Mouse (Mus musculus): ENCODE data around the gene Gpr176. TPM values are rescaled to one million over a fixed set of nuclear protein-coding genes. Genes with fewer than 3 reads are reported as not detected.
A peak's percentile ranks its signal among the peaks of the same experiment; 100 is the strongest.

Gpr176 gene
- polyA plus RNA-seq, 1 experiment = 5.6 TPM

- WGBS = 58% methylated on average over 4 of the region's 5 CpGs
- no peak overlapping the region for H3K4me3 ChIP-seq (replicated peaks; ENCODE audit: insufficient read depth, low read depth, low read length)
- no peak for DNase-seq
- TF ChIP-seq CTCF (IDR thresholded peaks at IDR 0.05; ENCODE audit: borderline replicate concordance, insufficient read depth, low read depth, low read length) (no peak), POLR2A (IDR thresholded peaks at IDR 0.05; ENCODE audit: borderline replicate concordance, insufficient read depth, low read length) (no peak)
- no peak overlapping the region for H3K27ac ChIP-seq (ENCODE audit: insufficient read depth, low read length)
- no peaks in the 10 kb centered on the region for H3K4me1 ChIP-seq (ENCODE audit: control insufficient read depth, insufficient read depth, low read length)
- H3K27me3 ChIP-seq (ENCODE audit: control insufficient read depth, insufficient read depth, low read length) = no peaks in the 10 kb centered on the region
Observed at GRCm38 (mm10) chr2:118322663-118323062, 50.6 kb downstream of the Gpr176 start.

GRCm38 (mm10) chr2:118321804-118322203 lies 51.4 kb downstream of the Gpr176 start:
- DNase-seq = no peak
- Histone ChIP-seq H3K27me3 (ENCODE audit: control insufficient read depth, insufficient read depth, low read length) (no peaks in the 10 kb centered on the region), H3K4me1 (ENCODE audit: control insufficient read depth, insufficient read depth, low read length) (0 out of 2 replicates have a peak, but pooled peaks cover 2% of the 10 kb centered on the region), H3K27ac (ENCODE audit: insufficient read depth, low read length) (no peak overlapping the region), H3K4me3 (replicated peaks; ENCODE audit: insufficient read depth, low read depth, low read length) (no peak overlapping the region)
- TF ChIP-seq POLR2A (IDR thresholded peaks at IDR 0.05; ENCODE audit: borderline replicate concordance, insufficient read depth, low read length) (no peak), CTCF (IDR thresholded peaks at IDR 0.05; ENCODE audit: borderline replicate concordance, insufficient read depth, low read depth, low read length) (no peak)
- WGBS = 84% methylated on average over 4 of the region's 4 CpGs

GRCm38 (mm10) chr2:118321094-118321493 lies 52.1 kb downstream of the Gpr176 start:
- no peak overlapping the region for H3K4me3 ChIP-seq (replicated peaks; ENCODE audit: insufficient read depth, low read depth, low read length)
- WGBS = 94% methylated on average over 4 of the region's 4 CpGs
- 0 out of 2 replicates have a peak, but pooled peaks cover 2% of the 10 kb centered on the region for H3K4me1 ChIP-seq (ENCODE audit: control insufficient read depth, insufficient read depth, low read length)
- no peak overlapping the region for H3K27ac ChIP-seq (ENCODE audit: insufficient read depth, low read length)
- H3K27me3 ChIP-seq (ENCODE audit: control insufficient read depth, insufficient read depth, low read length) = no peaks in the 10 kb centered on the region
- TF ChIP-seq CTCF (IDR thresholded peaks at IDR 0.05; ENCODE audit: borderline replicate concordance, insufficient read depth, low read depth, low read length) (no peak), POLR2A (IDR thresholded peaks at IDR 0.05; ENCODE audit: borderline replicate concordance, insufficient read depth, low read length) (no peak)
- DNase-seq = no peak

GRCm38 (mm10) chr2:118320519-118320918 lies 52.7 kb downstream of the Gpr176 start:
- no peak overlapping the region for H3K27ac ChIP-seq (ENCODE audit: insufficient read depth, low read length)
- WGBS = 57% methylated on average over 4 of the region's 4 CpGs
- no peak for DNase-seq

GRCm38 (mm10) chr2:118319176-118319575 lies 54.0 kb downstream of the Gpr176 start:
- Histone ChIP-seq H3K27me3 (ENCODE audit: control insufficient read depth, insufficient read depth, low read length) (no peaks in the 10 kb centered on the region), H3K27ac (ENCODE audit: insufficient read depth, low read length) (no peak overlapping the region), H3K4me1 (ENCODE audit: control insufficient read depth, insufficient read depth, low read length) (0 out of 2 replicates have a peak, but pooled peaks cover 2% of the 10 kb centered on the region), H3K4me3 (replicated peaks; ENCODE audit: insufficient read depth, low read depth, low read length) (no peak overlapping the region)
- 54% methylated on average over 5 of the region's 5 CpGs for WGBS
- no peak for DNase-seq
- TF ChIP-seq POLR2A (IDR thresholded peaks at IDR 0.05; ENCODE audit: borderline replicate concordance, insufficient read depth, low read length) = no peak
- TF ChIP-seq CTCF (IDR thresholded peaks at IDR 0.05; ENCODE audit: borderline replicate concordance, insufficient read depth, low read depth, low read length) = no peak

More at GRCm38 (mm10) chr2:118320519-118320918, 52.7 kb downstream of the Gpr176 start:
- H3K4me3 ChIP-seq (replicated peaks; ENCODE audit: insufficient read depth, low read depth, low read length) = no peak overlapping the region
- no peaks in the 10 kb centered on the region for H3K27me3 ChIP-seq (ENCODE audit: control insufficient read depth, insufficient read depth, low read length)
- TF ChIP-seq POLR2A (IDR thresholded peaks at IDR 0.05; ENCODE audit: borderline replicate concordance, insufficient read depth, low read length) (no peak), CTCF (IDR thresholded peaks at IDR 0.05; ENCODE audit: borderline replicate concordance, insufficient read depth, low read depth, low read length) (no peak)
- H3K4me1 ChIP-seq (ENCODE audit: control insufficient read depth, insufficient read depth, low read length) = 0 out of 2 replicates have a peak, but pooled peaks cover 2% of the 10 kb centered on the region

GRCm38 (mm10) chr2:118316939-118317338 lies 56.3 kb downstream of the Gpr176 start:
- TF ChIP-seq POLR2A (IDR thresholded peaks at IDR 0.05; ENCODE audit: borderline replicate concordance, insufficient read depth, low read length) (no peak), CTCF (IDR thresholded peaks at IDR 0.05; ENCODE audit: borderline replicate concordance, insufficient read depth, low read depth, low read length) (no peak)
- no peak overlapping the region for H3K4me3 ChIP-seq (replicated peaks; ENCODE audit: insufficient read depth, low read depth, low read length)
- H3K27ac ChIP-seq (ENCODE audit: insufficient read depth, low read length) = no peak overlapping the region
- 0 out of 2 replicates have a peak, but pooled peaks cover 2% of the 10 kb centered on the region for H3K4me1 ChIP-seq (ENCODE audit: control insufficient read depth, insufficient read depth, low read length)
- no peak for DNase-seq
- H3K27me3 ChIP-seq (ENCODE audit: control insufficient read depth, insufficient read depth, low read length) = no peaks in the 10 kb centered on the region
- 41% methylated on average over 2 of the region's 2 CpGs for WGBS

- DNase-seq = no peak
- Histone ChIP-seq H3K4me1 (ENCODE audit: control insufficient read depth, insufficient read depth, low read length) (0 out of 2 replicates have a peak, but pooled peaks cover 2% of the 10 kb centered on the region), H3K27ac (ENCODE audit: insufficient read depth, low read length) (no peak overlapping the region), H3K4me3 (replicated peaks; ENCODE audit: insufficient read depth, low read depth, low read length) (no peak overlapping the region), H3K27me3 (ENCODE audit: control insufficient read depth, insufficient read depth, low read length) (no peaks in the 10 kb centered on the region)
- TF ChIP-seq CTCF (IDR thresholded peaks at IDR 0.05; ENCODE audit: borderline replicate concordance, insufficient read depth, low read depth, low read length) (no peak), POLR2A (IDR thresholded peaks at IDR 0.05; ENCODE audit: borderline replicate concordance, insufficient read depth, low read length) (no peak)
- WGBS = 91% methylated on average over 12 of the region's 12 CpGs
Observed at GRCm38 (mm10) chr2:118315656-118316402, 57.4 kb downstream of the Gpr176 start.

GRCm38 (mm10) chr2:118307561-118307960 lies 65.7 kb downstream of the Gpr176 start:
- 10% methylated on average over 8 of the region's 8 CpGs for whole genome bisulfite sequencing
- Histone ChIP-seq H3K4me1 (ENCODE audit: control insufficient read depth, insufficient read depth, low read length) (peaks cover 7% of the 10 kb centered on the region; the same call in 1 of the 2 replicates), H3K27me3 (ENCODE audit: control insufficient read depth, insufficient read depth, low read length) (no peaks in the 10 kb centered on the region), H3K27ac (ENCODE audit: insufficient read depth, low read length) (peak overlapping the region; percentile 35), H3K4me3 (replicated peaks; ENCODE audit: insufficient read depth, low read depth, low read length) (peak overlapping the region; percentile 43)
- peak; percentile 81 to 90 for DNase-seq
- TF ChIP-seq CTCF (IDR thresholded peaks at IDR 0.05; ENCODE audit: borderline replicate concordance, insufficient read depth, low read depth, low read length) (no peak), POLR2A (IDR thresholded peaks at IDR 0.05; ENCODE audit: borderline replicate concordance, insufficient read depth, low read length) (peak; percentile 80; the same call in 1 of the 2 replicates)

All from cerebellum, adult 2 months (tissue).